Mouse (Mus musculus) retina, adult 2 months (tissue): ENCODE measurements around the gene Palm2.

Source experiments
- DNase-seq: peaks from one replicate; pipeline ENCODE4 v3.0.0-alpha.2; 2012; ENCODE audit warnings: low read depth, low spot score

The Palm2 gene

DNA sequence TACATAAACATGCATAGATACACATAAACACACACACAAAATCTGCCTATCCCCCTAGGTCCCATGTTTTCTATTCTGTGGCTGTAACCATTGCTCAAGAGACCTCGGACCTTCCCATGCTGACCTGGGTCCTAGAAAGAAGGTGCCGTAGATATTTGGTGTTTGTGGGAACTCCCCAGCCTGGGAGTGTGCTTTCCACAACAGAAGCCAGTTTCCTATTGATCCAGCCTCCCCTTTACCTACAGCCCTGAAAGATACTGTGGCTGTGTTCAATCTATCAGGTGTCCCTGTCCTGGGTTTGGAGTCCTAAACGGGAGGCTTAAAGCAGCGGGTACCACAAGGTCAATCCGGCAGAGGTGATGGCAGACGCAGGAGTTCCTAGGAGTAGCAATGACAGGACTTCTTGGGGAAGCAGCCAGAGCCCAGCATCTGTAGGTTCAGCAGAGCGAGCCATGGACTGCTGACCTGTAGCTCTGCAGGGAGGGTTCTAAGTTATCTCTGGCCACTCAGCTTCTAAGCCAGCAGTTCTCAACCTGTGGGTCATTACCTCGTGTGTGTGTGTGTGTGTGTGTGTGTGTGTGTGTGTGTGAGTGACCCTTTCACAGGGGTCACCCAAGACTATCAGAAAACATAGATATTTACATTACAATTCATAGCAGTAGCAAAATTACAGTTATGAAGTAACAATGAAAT is 79.3 kb downstream of the Palm2 start:
- no peak for DNase-seq

DNA sequence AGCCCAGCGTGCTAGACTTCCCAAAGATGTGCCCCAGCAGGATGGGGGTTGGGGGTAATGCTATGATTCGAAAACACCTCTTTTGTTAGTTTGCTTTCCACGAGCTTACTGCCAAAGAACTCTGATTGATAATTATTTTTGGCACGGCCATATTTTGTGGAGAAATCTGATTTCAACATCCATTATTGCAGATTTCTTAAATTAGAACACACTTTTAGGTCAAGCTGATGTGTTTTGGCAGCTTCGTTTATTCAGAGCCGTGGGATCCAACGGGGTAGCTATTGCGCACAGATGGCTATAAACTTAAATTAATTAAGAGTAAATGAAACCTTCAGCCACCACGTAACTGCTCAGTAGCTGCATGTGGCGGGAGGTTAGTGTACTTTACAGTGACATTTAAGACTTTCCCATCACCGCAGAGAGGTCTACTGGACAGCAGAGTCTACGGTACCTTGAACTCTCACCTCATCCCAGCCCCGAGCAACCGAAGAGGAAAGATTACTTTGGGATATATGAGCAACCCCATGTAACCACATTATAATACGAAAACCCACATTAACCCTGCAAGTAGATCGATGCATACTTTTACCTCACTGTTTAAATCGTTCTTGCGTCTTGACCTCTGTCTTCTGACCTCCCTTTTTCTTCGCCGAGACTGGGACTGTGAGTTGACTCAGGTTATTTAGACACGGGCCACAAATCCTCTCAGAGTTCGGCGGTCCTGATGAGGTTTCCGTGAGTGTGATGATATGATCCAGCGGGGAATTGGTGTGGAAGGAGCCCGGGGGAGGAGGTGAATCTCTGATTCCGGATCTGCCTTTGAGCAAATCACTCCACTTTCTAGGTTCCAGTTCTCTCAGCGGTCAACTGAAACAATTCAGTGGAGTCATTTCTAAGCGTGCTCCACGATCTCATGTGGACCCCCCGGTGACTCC is 80.2 kb downstream of the Palm2 start:
- DNase-seq, result no peak

DNA sequence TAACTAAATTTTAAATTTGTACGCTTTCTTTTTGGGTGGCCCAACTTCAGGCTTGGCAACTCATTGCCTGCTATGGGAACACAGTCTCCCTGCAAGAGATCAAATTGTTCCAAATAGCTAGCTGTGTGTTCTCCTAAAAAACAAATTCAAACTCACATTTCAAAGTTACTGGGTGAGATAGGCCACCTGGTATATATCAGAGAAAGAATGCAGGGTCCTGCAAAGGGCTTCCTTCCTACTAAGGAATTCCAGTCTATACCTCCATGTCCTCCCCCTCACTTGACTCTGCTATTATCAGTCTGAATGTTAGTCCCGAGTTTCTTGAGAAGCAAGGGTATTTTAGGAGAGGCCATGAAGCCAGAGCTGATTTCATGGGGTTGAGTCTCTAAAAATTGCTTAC is 81.3 kb downstream of the Palm2 start:
- DNase-seq, result no peak

DNA sequence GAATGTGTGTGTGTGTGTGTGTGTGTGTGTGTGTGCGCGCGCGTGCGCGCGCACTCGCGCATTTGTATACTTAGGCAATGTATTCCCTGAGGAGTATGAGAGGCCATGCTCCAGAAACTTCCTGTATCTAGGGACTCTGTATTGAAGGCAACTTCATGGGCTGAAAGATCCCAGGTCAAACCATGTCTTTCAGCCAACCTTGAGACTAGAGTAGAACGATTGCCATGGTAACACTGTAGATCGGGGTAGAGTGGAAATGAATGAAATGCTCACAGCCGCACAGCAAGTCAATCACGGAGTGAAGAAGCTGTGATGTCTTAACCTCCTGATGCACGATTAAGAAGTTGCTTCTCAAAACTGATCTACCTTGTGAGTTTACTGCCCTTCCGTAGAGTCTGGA is 89.4 kb downstream of the Palm2 start:
- DNase-seq, result no peak

DNA sequence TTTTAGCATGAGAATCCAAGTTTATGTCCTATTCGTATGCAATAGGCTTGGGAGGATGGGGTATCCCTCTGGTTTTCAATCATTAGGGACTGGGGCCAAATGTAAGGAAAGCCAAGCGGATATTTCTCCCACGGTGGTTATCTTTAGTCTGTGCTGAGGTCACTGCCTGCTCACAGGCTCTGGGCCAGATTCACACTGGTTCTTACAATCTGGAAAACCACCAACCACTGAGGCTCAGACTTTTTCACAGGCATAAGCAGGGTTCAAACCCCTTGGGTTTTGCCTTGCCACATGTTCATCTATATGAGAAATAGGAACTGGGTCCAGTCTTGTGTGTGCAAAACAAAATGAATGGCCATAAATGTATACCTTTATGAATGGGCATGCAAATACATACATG is 90.4 kb downstream of the Palm2 start:
- DNase-seq, result no peak

DNA sequence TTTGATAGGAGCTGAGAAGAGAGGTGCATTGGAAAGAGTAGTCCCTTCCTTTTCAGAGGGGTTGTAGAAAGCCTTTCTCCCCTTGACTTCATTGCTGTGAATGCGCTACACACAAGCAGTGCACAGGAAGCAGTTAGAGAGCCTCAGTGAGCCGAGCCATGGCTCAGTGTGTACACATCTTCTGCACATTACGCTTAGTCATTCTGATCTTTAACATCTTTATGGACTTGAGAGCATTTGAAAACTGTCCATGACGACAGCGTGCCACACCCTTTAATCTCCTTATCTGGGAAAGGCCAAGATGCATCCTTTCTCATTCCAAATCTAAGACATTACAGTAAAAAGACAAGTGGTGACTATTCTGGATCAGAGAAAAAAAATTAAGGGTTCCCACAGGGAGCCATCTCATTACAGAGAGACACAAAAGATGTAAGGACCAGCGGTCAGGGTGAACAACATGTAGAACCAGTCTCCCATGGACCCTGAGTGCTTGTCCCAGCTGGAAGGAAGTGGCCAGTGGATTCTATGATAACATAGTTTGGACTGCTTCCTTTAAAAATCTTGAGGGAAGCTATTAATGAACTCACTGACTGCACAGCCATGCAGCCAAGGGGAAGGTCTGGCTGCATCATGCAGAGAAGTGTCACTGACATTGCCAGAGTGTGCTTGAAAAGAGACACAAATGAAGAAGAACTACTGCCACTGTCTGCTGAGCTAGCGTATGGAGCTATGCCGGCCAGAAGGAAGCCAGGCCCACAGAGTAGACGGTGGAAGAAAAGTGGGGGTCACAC is 91.4 kb downstream of the Palm2 start:
- no peak for DNase-seq

DNA sequence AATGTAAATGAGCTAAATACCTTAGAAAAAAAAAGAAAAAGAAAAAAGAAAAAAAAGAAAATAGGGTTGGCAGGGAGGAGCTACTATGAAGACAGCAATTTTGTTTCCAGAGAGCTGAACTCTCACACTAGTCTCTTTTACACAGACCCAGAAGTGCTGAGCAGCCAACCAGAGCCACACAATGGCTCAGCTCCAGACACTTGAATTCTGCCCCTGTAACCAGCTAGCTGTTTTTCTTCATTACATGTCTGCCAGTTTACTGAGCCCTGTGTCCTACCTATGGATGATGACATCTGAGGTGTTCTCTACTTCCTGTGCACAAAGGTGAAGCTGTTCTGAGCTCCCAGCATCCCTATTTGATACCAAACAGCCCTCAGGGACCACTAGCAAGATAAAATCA is 94.2 kb downstream of the Palm2 start:
- DNase-seq, result no peak

DNA sequence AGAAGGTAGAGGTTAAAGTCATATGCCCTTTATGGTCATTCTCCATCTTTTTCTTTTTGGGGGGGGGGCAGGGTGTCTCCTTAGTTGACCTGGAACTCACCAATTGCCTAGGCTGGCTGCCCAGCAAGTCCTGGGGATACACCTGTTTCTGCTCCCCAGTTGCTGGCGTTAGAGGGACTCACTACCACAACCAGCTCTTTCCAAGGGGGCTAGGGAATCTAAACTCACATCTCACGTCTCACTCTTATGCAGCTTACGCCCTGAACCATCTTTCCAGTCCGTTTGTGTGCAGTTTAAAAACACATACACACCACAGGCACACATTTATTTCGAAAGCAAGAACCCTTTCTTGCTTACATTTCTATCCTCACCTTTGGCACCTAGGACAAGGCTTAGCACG is 99.6 kb downstream of the Palm2 start:
- no peak for DNase-seq

DNA sequence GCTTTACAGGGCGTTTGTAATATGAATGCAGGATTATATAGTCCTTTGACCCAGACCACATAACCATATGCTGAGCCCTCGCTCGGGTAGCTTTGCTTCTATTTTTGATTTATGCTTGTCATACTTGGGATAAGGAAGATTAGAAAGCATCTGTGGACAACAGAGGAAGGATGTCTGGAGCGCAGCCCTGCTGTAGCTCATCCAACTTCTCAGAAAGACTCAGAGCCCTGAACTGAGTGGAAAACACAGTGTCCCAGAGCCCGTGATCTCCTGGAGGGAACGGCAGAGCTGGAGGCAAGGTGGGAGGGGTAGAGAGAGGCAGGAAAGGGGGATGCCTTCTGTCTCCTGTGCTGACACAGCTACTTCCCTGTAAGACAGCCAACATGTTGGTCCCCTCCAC is 100.2 kb downstream of the Palm2 start:
- DNase-seq, result no peak

DNA sequence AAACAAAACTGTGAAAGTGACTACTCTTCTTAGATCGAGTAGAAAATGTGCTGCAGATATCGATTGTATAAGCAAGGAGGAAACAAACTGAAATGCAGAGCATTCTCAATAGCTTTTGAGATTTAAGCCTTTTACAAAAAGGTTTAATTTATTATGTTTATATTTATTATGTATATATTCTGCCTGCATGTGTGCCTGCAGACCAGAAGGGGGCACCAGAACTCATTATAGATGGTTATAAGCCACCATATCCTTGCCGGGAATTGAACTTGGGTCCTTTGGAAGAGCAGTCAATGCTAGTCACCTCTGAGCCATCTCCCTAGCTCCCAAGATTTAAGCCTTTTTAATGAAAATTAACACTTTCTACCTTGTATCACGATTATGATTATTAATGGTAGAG is 101.0 kb downstream of the Palm2 start:
- no peak for DNase-seq

DNA sequence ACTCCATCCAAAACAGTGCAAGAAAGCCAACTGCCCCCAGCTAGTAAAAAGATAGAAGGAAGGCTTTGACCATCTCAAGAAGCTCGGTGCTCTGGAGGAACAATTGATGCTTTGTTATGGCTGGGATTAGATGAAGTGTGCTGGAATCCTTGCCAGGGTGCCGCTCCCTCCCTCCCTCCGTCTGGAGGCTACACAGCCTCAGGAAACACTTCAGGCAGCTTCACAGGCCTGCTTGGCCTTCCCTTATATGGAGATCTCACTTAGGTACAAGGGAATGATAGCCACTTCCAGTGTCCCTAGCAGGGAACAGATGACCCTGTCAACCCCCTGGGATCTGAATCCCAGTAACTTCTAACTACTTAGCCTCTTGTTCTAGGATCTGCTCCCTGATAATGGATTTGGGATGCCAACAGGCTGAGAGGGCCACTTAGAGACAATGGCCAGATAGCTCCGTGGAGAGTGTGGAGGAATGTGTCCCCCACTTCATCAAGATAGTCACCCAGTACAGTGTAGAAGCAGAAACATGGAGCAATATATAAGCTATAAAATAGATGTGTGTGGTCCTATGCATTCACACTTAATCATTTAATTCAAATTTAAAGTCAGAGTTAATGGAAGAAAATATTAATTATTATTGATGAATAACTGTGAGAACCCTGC is 104.1 kb downstream of the Palm2 start:
- DNase-seq, result no peak

DNA sequence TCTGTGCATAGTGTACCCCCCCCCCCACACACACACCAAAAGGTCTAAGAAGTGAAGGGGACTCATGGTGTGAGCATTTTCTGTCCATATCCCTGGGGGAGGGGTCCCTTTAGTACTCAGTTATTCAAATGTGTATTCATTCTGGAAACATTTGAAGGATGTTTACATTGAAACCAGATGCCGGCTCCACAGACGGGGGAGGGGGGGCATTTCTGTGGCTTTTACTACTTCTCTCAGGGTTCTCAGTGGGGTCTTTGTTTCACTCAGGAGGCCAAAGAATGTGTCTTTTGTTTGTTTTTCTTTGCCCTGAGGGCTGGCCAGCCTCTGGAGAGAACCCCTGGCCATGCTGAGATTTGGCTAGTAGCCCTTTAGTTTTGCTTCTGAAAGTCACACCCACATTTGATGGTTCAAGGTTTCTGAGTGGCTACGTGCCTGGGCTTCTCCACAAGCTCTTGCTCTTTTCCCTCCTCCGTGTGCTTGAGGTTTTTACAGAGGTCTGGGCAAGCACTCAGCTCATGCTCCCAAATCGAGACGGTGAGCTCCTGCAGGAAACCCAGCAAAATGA is 109.7 kb downstream of the Palm2 start:
- no peak for DNase-seq

DNA sequence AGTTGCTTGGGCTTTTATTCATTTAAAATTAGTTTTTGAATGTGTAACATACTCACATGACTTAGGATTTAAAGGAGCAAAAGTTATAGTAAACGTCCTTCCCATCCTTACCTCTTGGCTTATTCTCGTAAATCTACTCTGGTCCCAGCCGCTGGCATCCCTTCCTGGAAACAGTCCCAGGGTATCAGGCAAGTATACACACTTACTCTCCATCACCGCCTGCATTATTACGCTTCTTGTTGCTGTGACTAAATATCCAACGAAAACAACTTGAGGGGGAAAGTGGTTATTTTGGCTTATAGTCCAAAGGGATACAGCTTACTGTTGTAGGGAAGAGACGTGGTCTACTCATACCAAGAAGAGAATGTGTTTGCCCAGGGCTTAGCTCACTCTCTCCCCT is 113.7 kb downstream of the Palm2 start:
- DNase-seq, result no peak

DNA sequence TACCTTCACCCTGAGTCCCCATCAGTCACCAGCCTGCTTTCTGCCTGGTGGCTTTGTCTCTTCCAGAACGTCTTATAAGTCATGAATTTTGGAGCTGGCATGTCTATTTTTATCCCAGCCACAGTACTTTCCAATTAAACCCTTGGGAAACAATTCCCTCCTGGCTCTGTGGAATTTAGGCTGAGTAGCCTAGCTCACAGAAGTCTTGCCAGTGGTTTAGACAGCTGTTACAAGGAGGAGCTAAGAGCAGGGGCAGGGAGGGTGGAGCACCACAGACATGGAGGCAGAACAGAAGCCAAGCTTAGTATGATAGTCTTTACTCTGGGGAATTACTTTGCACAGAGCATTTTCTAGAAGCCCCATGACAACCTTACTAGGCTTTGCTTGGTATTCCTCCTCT is 116.2 kb downstream of the Palm2 start:
- DNase-seq, result no peak

DNA sequence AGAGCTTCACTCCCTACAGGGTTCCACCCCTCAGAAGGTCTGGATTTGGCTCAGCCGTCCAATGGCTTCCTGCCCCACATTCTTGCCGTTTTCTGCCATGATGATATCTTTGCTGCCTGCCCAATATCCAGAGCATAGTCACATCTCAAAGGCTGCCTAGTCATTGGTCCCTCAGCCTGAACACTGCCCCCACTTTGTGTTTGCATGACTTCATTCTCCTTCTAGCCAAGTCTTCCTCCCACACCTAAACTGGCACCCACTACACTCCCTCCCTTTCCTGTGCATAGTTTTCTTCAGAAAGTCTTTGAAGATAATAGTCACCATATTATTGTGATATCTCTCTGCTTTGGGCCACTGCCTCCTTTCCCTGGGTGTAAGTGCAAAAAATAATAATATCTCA is 123.1 kb downstream of the Palm2 start:
- no peak for DNase-seq

DNA sequence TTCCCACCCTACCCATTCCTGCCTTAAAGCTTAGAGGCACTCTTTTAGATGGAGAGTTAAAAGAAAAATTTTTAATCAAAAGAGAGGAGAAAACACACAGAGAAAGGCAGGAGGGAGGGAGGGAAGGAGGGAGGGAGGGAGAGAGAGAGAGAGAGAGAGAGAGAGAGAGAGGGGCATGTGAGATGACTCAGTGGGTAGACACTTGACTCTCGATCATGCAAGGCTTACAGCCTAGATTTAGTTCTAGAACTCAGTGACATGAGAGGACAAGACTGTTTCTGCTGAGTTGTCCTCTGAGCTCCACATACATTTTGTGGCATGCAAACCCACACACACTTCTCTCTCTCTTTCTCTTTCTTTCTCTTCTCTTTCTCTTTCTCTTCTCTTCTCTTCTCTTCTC is 125.4 kb downstream of the Palm2 start:
- no peak for DNase-seq

DNA sequence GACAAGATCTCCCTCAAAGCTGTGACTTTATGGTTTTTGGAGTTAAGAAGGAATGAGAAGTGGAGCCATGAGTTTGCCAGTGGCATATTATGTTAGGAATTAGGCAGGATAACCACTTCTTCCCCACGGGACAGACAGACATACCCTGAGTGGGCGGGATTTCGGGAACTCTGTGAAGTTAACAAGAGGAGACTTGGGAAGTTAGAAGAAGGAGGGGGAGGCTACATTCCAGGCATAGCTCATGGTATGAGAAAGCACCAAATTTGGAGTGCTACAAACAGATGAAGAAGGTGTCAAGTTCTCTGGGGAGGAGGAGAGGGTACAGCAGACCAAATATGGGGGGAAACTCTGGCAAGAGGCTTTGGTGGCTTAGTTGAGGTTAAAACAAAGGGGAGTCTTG is 126.0 kb downstream of the Palm2 start:
- no peak for DNase-seq

DNA sequence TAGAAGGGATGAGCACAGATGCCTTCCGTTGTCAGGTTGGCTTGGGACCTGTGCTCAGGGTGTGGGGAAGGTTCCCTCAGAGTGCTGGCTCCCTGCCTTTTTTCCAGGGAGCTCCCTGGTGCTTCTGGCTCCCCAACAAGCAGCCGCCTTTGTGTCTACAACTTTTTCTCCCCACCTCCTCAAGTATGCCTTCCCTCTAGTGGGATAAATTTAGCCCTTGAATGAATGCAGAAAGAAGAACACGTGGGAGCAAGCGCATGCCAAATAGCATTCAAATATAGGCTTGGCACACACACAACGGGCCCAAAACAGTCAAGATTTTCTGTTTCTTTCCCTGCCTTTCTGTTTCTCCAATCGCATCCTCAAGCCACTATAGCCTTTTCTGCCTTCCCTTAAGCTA is 127.0 kb downstream of the Palm2 start:
- no peak for DNase-seq

DNA sequence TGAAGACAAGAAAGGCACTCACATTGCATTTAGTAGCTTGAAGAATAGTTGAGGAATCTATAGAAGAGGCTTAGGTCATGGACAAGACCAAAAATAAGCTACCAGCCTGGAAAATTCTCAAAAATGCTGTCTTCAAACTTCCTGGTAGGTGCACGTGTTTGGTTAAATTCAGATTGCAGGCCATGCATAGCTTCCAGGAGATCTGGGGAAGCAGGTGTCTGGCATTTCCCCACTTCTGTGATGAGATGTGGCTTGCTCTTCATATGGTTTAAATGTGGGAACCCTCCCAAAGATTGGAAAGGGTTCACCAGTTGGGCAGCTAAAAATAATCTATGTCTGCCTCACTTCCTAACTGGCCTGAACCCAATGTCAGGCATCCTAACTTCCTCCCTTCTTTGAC is 131.2 kb downstream of the Palm2 start:
- DNase-seq, result no peak

DNA sequence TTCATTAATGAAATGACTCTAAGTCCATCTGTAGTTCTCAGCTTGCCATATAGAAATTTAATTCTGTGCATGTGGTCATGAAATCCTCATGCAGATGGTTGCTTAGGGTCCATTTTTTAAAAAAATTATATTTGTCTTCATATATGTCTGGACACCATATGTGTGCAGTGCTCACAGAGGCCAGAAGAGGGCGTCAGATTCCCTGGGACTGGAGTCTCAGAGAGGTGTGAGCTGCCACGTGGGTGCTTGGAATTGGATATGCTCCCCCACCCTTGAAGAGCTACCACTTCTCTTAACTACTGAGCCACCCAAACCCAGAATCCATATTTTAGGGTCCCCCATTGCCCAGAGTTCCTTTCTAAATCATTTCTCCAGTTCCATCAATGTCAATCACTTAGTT is 131.8 kb downstream of the Palm2 start:
- DNase-seq, result no peak

DNA sequence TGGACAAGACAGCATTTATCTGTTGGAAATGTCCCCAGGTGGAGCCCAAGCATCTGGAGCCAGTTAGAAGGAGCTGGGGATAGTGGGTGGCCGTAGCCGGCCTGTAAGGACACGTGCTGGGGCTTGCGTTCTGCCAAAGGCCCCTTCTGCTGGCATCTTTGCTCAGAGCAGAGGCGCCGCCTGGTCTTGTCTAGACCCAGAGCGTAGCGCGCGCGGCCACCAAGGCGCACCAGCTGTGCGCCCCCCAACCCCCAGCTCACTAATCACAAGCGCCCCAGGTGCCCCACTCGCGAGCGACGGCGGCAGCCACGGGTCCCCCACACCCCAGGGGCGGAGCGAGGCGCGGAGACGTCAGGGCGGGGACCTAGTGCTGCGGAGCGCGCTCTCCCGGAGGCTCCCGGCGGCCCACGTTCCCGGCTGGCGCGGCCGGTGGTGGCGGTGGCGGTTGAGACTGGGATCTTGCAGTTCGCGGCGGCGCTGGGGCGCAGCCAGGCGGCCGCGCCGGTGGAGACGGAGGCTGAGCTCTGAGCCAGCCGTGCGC is 133.7 kb downstream of the Palm2 start, which contains the start of gene Pakap:
Pakap (plus strand) TSS at position 514 of the 541 bp plus-strand sequence.
- DNase-seq, result no peak
